Mouse (Mus musculus) MEL (cell line): ENCODE data around the gene Ddx4. TPM values are rescaled to one million over a fixed set of nuclear protein-coding genes. Genes with fewer than 3 reads are reported as not detected.

Experiments used
- DNase-seq: peaks from one replicate; pipeline ENCODE4 v3.0.0; 2011; ENCODE audit warnings: low read depth, low spot score
- H3K27ac ChIP-seq: 2 replicates; pipeline ENCODE4 v1.5.1; 2012; ENCODE audit warnings: low read depth, mild to moderate bottlenecking, control low read depth, low read length, moderate library complexity; ENCODE audit not compliant: control insufficient read depth
- H3K27me3 ChIP-seq, 2 experiments: fragments of 150-350 bp in 1 of 2; sonication (generic) in 1 of 2; 2 replicates each; pipeline ENCODE4 v1.6.1; 2012; ENCODE audit warnings: low read length in 2 of 2, mild to moderate bottlenecking in 2 of 2, improper control_type of control experiment in 1 of 2, moderate library complexity in 1 of 2; ENCODE audit not compliant: insufficient read depth in 2 of 2, control insufficient read depth in 1 of 2
- H3K36me3 ChIP-seq, 2 experiments: 2 replicates each; pipeline ENCODE4 v1.6.1; 2012 to 2014; ENCODE audit warnings: low read length in 2 of 2, improper control_type of control experiment in 1 of 2, inconsistent platforms in 1 of 2, mild to moderate bottlenecking in 1 of 2; ENCODE audit not compliant: insufficient read depth in 2 of 2, control insufficient read depth in 1 of 2
- H3K4me1 ChIP-seq, 2 experiments: fragments of 150-350 bp in 1 of 2; sonication (generic) in 1 of 2; 2 replicates each; pipeline ENCODE4 v1.6.1; 2012; ENCODE audit warnings: low read length in 2 of 2, improper control_type of control experiment in 1 of 2, mild to moderate bottlenecking in 1 of 2; ENCODE audit not compliant: insufficient read depth in 2 of 2, control insufficient read depth in 1 of 2
- H3K4me3 ChIP-seq, 2 experiments: fragments of 150-350 bp in 1 of 2; sonication (generic) in 1 of 2; 2 replicates each; pipeline ENCODE4 v1.5.1; 2012; ENCODE audit warnings: low read depth in 2 of 2, low read length in 2 of 2, mild to moderate bottlenecking in 2 of 2, moderate library complexity in 2 of 2, control low read depth in 1 of 2, improper control_type of control experiment in 1 of 2; ENCODE audit not compliant: control insufficient read depth in 1 of 2, insufficient read depth in 1 of 2
- H3K79me2 ChIP-seq: 2 replicates; pipeline ENCODE4 v1.6.1; 2012; ENCODE audit warnings: mild to moderate bottlenecking, low read length, moderate library complexity; ENCODE audit not compliant: control insufficient read depth, poor library complexity, insufficient read depth
- H3K9ac ChIP-seq: 2 replicates; pipeline ENCODE4 v1.6.1; 2012; ENCODE audit warnings: low read depth, mild to moderate bottlenecking, control low read depth, low read length, moderate library complexity; ENCODE audit not compliant: control insufficient read depth, poor library complexity, severe bottlenecking
- H3K9me3 ChIP-seq: fragments of 150-350 bp; sonication (generic); replicated peaks from 2 replicates; pipeline ENCODE4 v1.6.1; 2012; ENCODE audit warnings: mild to moderate bottlenecking, low read length, improper control_type of control experiment, moderate library complexity; ENCODE audit not compliant: insufficient read depth
- CTCF ChIP-seq, 3 experiments: IDR thresholded peaks in 2 of 3; conservative IDR thresholded peaks in 1 of 3; 2 replicates each; pipeline ENCODE4 v1.5.1; 2011 to 2012; ENCODE audit warnings: low read length in 3 of 3, low read depth in 2 of 3, mild to moderate bottlenecking in 2 of 3, improper control_type of control experiment in 1 of 3, inconsistent platforms in 1 of 3, mixed read lengths in 1 of 3, moderate library complexity in 1 of 3; ENCODE audit not compliant: control insufficient read depth in 1 of 3, insufficient read depth in 1 of 3, poor library complexity in 1 of 3, severe bottlenecking in 1 of 3
- ETS1 ChIP-seq: IDR thresholded peaks from 2 replicates; pipeline ENCODE4 v1.6.1; 2012; ENCODE audit warnings: low read depth, mild to moderate bottlenecking, inconsistent platforms, low read length, improper control_type of control experiment, moderate library complexity
- MYC ChIP-seq: IDR thresholded peaks from 2 replicates; pipeline ENCODE4 v1.6.1; 2011; ENCODE audit warnings: low read depth, mild to moderate bottlenecking, low read length, improper control_type of control experiment, moderate library complexity
- RAD21 ChIP-seq: IDR thresholded peaks from 2 replicates; pipeline ENCODE4 v1.6.1; 2011; ENCODE audit warnings: mild to moderate bottlenecking, low read depth, low read length, improper control_type of control experiment
- RCOR1 ChIP-seq: IDR thresholded peaks from 2 replicates; pipeline ENCODE4 v1.6.1; 2012; ENCODE audit warnings: low read depth, mild to moderate bottlenecking, inconsistent platforms, low read length, improper control_type of control experiment
- SMC3 ChIP-seq: IDR thresholded peaks from 2 replicates; pipeline ENCODE4 v1.6.1; 2011; ENCODE audit warnings: low read depth, low read length, improper control_type of control experiment
- USF1 ChIP-seq: IDR thresholded peaks from 2 replicates; pipeline ENCODE4 v1.6.1; 2014; ENCODE audit warnings: low read depth, mild to moderate bottlenecking, inconsistent platforms, low read length, improper control_type of control experiment, moderate library complexity
- USF2 ChIP-seq, 2 experiments: IDR thresholded peaks; 2 replicates each; pipeline ENCODE4 v1.6.1; 2011 to 2012; ENCODE audit warnings: improper control_type of control experiment in 2 of 2, low read length in 2 of 2, borderline replicate concordance in 1 of 2, inconsistent platforms in 1 of 2, low read depth in 1 of 2, mild to moderate bottlenecking in 1 of 2; ENCODE audit not compliant: insufficient read depth in 1 of 2
- ZC3H11A ChIP-seq: IDR thresholded peaks from 2 replicates; pipeline ENCODE4 v1.6.1; 2012; ENCODE audit warnings: low read depth, mild to moderate bottlenecking, inconsistent platforms, low read length, improper control_type of control experiment
- ZNF384 ChIP-seq: IDR thresholded peaks from 2 replicates; pipeline ENCODE4 v1.6.1; 2012; ENCODE audit warnings: low read depth, mild to moderate bottlenecking, inconsistent platforms, low read length, improper control_type of control experiment
- polyA plus RNA-seq, 2 experiments: library from polyadenylated mRNA; stranded (reverse) in 1 of 2; unstranded in 1 of 2; fragments of >175 nt in 1 of 2; fragments of >200 nt in 1 of 2; gene quantifications; 2 replicates each; pipeline versions ENCODE4 v1.2.1 to v1.2.4; 2012; ENCODE audit warnings: low replicate concordance in 2 of 2, low read depth in 1 of 2; ENCODE audit not compliant: insufficient read length in 2 of 2, insufficient read depth in 1 of 2, missing spikeins in 1 of 2
- total RNA-seq: library from RNA; depleted of rRNA; stranded (reverse); fragments of 300-350 nt; gene quantifications from 2 replicates; pipeline ENCODE4 v1.2.3, GENCODE M21; 2012

Ddx4 gene
- total and polyA plus RNA-seq, 3 experiments: 0.31 to 1.3 TPM; not detected in 1

GRCm38 (mm10) chr13:112560554-112561138, 91.6 kb downstream of the Ddx4 start:
- Histone ChIP-seq H3K27ac (no peak overlapping the region), H3K4me3 (no peak overlapping the region), H3K79me2 (no peaks in the 10 kb centered on the region), H3K9me3 (no peaks in the 10 kb centered on the region; the same call in 1 of the 2 replicates), H3K27me3 (no peaks in the 10 kb centered on the region), H3K9ac (no peak overlapping the region), H3K36me3 (peaks cover 0 to 6% of the 10 kb centered on the region in 2 experiments; a peak in 2 of 4 replicates), H3K4me1 (peaks cover 4 to 7% of the 10 kb centered on the region in 2 experiments; a peak in 2 of 4 replicates)
- DNase-seq: no peak
- TF ChIP-seq RAD21 (no peak), MYC (no peak), CTCF (IDR thresholded peaks at IDR 0.05 in 2 of 3, conservative IDR thresholded peaks at IDR 0.05 in 1 of 3; ENCODE audit: control insufficient read depth in 1 of 3, insufficient read depth in 1 of 3, low read depth in 2 of 3, low read length in 3 of 3, poor library complexity in 1 of 3, severe bottlenecking in 1 of 3) (no peak), RCOR1 (no peak), SMC3 (no peak), ZNF384 (no peak), ETS1 (no peak)

- Histone ChIP-seq H3K9me3 (no peaks in the 10 kb centered on the region; the same call in 1 of the 2 replicates), H3K4me3 (no peak overlapping the region), H3K27me3 (no peaks in the 10 kb centered on the region), H3K27ac (no peak overlapping the region), H3K79me2 (no peaks in the 10 kb centered on the region), H3K4me1 (peaks cover 8 to 11% of the 10 kb centered on the region in 2 experiments), H3K36me3 (peaks cover 0 to 7% of the 10 kb centered on the region in 2 experiments; a peak in 2 of 4 replicates), H3K9ac (no peak overlapping the region)
- no peak for DNase-seq
- no peak for TF ChIP-seq SMC3
Observed at GRCm38 (mm10) chr13:112556501-112556900, 95.8 kb downstream of the Ddx4 start.

- Histone ChIP-seq H3K4me3 (no peak overlapping the region), H3K79me2 (no peaks in the 10 kb centered on the region), H3K36me3 (peaks cover 0 to 8% of the 10 kb centered on the region in 2 experiments; a peak in 2 of 4 replicates), H3K9ac (no peak overlapping the region), H3K4me1 (peaks cover 9 to 13% of the 10 kb centered on the region in 2 experiments), H3K27ac (no peak overlapping the region), H3K27me3 (no peaks in the 10 kb centered on the region), H3K9me3 (no peaks in the 10 kb centered on the region; the same call in 1 of the 2 replicates)
- DNase-seq: no peak
- no peak for TF ChIP-seq ZC3H11A
- peak; percentile 61; the same call in 1 of the 2 replicates for TF ChIP-seq USF1
- peak in 1 of 2 experiments; percentile 27; a peak in 1 of 4 replicates for TF ChIP-seq USF2 (IDR thresholded peaks at IDR 0.05; ENCODE audit: borderline replicate concordance in 1 of 2, insufficient read depth in 1 of 2, low read depth in 1 of 2, low read length in 2 of 2)
Observed at GRCm38 (mm10) chr13:112553304-112553703, 99.0 kb downstream of the Ddx4 start.
